Mouse (Mus musculus) midbrain, embryonic 14.5 days (tissue): ENCODE results near the gene Plin3. TPM values are rescaled to one million over a fixed set of nuclear protein-coding genes. Genes with fewer than 3 reads are reported as not detected.
A peak's percentile ranks its signal among the peaks of the same experiment; 100 is the strongest.

ENCODE experiments used
- ATAC-seq: fragments of 200-750 bp; cut with Nextera tagmentation; 2 replicates; pipeline ENCODE4 v1.8.0; 2017; ENCODE audit warnings: moderate number of reproducible peaks, moderate library complexity; ENCODE audit not compliant: low FRiP score, low TSS enrichment
- DNase-seq: peaks from one replicate; pipeline ENCODE4 v3.0.0-alpha.2; 2015
- H3K27ac ChIP-seq: fragments of 300-500 bp; sonication (generic); replicated peaks from 2 replicates; pipeline ENCODE4 v1.5.1; 2014; ENCODE audit warnings: mild to moderate bottlenecking, low read depth, low read length, moderate library complexity
- H3K27me3 ChIP-seq: fragments of 300-500 bp; sonication (generic); 2 replicates; pipeline ENCODE4 v1.6.1; 2014; ENCODE audit warnings: low read length, control low read depth, mixed read lengths; ENCODE audit not compliant: control insufficient read depth, insufficient read depth
- H3K36me3 ChIP-seq: fragments of 300-500 bp; sonication (generic); 2 replicates; pipeline ENCODE4 v1.6.1; 2014; ENCODE audit warnings: low read length, control low read depth; ENCODE audit not compliant: control insufficient read depth, insufficient read depth
- H3K4me1 ChIP-seq: fragments of 300-500 bp; sonication (generic); 2 replicates; pipeline ENCODE4 v1.6.1; 2014; ENCODE audit warnings: mild to moderate bottlenecking, antibody characterized with exemption, low read length, control low read depth; ENCODE audit not compliant: control insufficient read depth, insufficient read depth
- H3K4me2 ChIP-seq: fragments of 300-500 bp; sonication (generic); 2 replicates; pipeline ENCODE4 v1.6.1; 2014; ENCODE audit warnings: mild to moderate bottlenecking, low read length, moderate library complexity
- H3K4me3 ChIP-seq: fragments of 300-500 bp; sonication (generic); replicated peaks from 2 replicates; pipeline ENCODE4 v1.5.1; 2014; ENCODE audit warnings: low read depth, low read length
- H3K9ac ChIP-seq: fragments of 300-500 bp; sonication (generic); replicated peaks from 2 replicates; pipeline ENCODE4 v1.6.1; 2014; ENCODE audit warnings: mild to moderate bottlenecking, low read length, moderate library complexity
- H3K9me3 ChIP-seq: fragments of 300-500 bp; sonication (generic); 2 replicates; pipeline ENCODE4 v1.6.1; 2016; ENCODE audit warnings: low read length, control low read depth, mixed read lengths; ENCODE audit not compliant: control insufficient read depth
- WGBS: fragments of 180-500 bp; shearing (Covaris S2); extraction: QIAGEN DNeasy Blood & Tissue Kit; methylation state at CpG from one replicate; pipeline ENCODE4 v1.1.7; 2014; 5-methylcytosine and 5-hydroxymethylcytosine counted together
- polyA plus RNA-seq: library from polyadenylated mRNA; unstranded; fragments of >200 nt; fragmentation: Nextera tagmentation; extraction: Ambion mirVana; gene quantifications from 2 replicates; pipeline ENCODE4 v1.2.1, GENCODE M21; 2014

The Plin3 gene
- polyA plus RNA-seq, 1 experiment from 2014 or later = 11.6 TPM

DNA sequence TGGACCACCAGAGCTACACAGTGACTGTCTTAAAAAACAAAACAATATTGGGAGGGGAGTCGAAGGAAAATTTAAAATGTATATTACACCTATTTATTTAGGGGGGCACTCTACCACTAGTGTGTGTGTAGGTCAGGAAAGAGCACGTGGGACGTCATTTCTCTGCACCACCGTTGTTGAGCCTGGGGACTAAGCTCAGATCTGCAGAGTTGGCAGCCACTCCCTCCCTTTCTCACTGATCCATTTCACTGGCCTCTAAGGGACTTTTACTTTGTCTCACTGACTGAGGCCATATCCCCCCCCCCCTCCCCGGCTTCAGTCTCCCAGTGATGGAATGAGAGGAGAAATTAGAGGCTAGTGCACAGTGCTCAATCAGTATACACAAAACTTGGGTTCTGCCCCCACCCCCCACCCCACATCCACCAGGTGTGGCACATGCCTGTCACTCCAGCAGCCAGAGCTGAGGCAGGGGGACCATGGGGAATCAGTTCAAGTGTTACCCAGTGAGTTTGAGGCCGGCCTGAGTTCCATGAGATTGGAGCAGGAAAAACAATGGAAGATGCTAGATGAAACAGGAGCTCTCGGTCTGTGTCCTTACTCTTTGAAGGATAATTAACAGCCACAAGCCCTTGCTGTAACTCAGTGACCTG lies 722 bp downstream of the Plin3 start:
- 48% methylated on average over 7 of the region's 7 CpGs for WGBS
- no peak for DNase-seq

GRCm38 (mm10) chr17:56291171-56291511 lies 1.5 kb downstream of the Plin3 start:
- H3K36me3 ChIP-seq = no peaks in the 10 kb centered on the region
- H3K9me3 ChIP-seq = no peaks in the 10 kb centered on the region
- peak overlapping the region; percentile 23; the same call in 1 of the 2 replicates for H3K27ac ChIP-seq
- DNase-seq (peak; percentile 83), ATAC-seq (peak; percentile 74)
- H3K9ac ChIP-seq = no peak overlapping the region; the same call in 1 of the 2 replicates
- under 1% methylated on average over 16 of the region's 16 CpGs for WGBS
- H3K4me2 ChIP-seq = peak overlapping the region; percentile 33
- H3K4me1 ChIP-seq = peaks cover 22% of the 10 kb centered on the region
- H3K27me3 ChIP-seq = no peaks in the 10 kb centered on the region
- H3K4me3 ChIP-seq = no peak overlapping the region

More for the DNA sequence above, 722 bp downstream of the Plin3 start:
- Histone ChIP-seq H3K36me3 (no peaks in the 10 kb centered on the region), H3K4me2 (no peak overlapping the region), H3K27me3 (no peaks in the 10 kb centered on the region), H3K9me3 (no peaks in the 10 kb centered on the region), H3K4me1 (peaks cover 22% of the 10 kb centered on the region), H3K4me3 (no peak overlapping the region), H3K9ac (no peak overlapping the region; the same call in 1 of the 2 replicates), H3K27ac (no peak overlapping the region)
- ATAC-seq = no peak

- Histone ChIP-seq H3K9ac (no peak overlapping the region; the same call in 1 of the 2 replicates), H3K4me1 (peaks cover 22% of the 10 kb centered on the region), H3K27me3 (no peaks in the 10 kb centered on the region), H3K4me3 (peak overlapping the region; percentile 20), H3K4me2 (peak overlapping the region; percentile 33), H3K27ac (peak overlapping the region; percentile 62), H3K36me3 (no peaks in the 10 kb centered on the region), H3K9me3 (no peaks in the 10 kb centered on the region)
- DNase-seq (peak; percentile 72), ATAC-seq (peak; percentile 57; the same call in 1 of the 2 replicates)
- 5% methylated on average over 17 of the region's 17 CpGs for WGBS
Observed at GRCm38 (mm10) chr17:56290388-56291170, 2.1 kb downstream of the Plin3 start.

DNA sequence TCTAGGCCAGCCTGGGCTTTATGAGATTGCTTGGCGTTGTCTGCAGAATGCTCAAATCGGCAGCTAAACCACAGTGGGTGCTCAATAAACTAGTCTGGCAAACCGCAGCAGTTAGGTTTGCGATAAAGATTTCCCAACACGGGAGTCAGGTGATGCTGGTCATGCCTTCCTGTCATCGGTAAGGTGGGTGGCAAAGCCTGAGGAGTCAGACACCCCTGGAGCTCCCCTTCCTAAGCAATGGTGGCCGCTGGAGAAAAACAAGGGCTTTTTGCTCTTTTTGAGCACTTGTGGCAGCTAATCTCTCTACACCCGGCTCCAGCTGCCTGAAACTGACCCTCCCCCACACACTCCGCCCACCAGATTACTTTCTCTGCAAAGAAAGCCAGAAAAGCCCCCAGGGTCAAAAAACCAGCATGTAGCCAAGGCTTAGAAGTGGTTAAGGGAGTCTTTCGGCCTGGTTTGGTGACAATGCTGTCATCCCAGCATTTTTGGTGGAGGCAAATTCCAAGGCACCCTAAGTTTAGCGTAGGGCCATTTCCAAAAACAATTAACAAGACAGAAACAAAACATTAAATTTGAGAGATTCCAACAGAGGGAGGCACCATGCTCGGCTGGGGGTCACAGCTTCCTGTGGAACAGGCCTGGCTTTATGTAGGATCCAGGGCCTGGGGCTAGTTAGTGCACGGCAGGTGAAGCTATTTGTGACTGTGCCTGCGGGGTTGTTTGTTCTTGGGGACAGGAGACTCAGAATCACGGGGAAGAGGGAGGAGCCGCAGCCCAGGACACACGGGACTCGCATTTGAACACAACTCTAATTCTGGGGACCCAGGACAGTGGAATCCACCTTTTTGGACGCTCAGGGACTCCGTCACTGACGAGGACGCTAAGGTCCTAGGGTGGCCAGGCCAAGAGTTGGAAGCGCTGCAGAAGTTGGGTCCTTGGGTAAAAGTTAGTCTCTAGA lies 3.0 kb downstream of the Plin3 start:
- peaks cover 22% of the 10 kb centered on the region for H3K4me1 ChIP-seq
- H3K4me3 ChIP-seq = peak overlapping the region; percentile 20
- DNase-seq (peak; percentile 79), ATAC-seq (no peak)
- whole genome bisulfite sequencing = 3% methylated on average over 23 of the region's 23 CpGs
- H3K4me2 ChIP-seq = peak overlapping the region; percentile 33
- no peaks in the 10 kb centered on the region for H3K27me3 ChIP-seq
- H3K9me3 ChIP-seq = no peaks in the 10 kb centered on the region
- no peaks in the 10 kb centered on the region for H3K36me3 ChIP-seq
- H3K27ac ChIP-seq = peak overlapping the region; percentile 62
- no peak overlapping the region for H3K9ac ChIP-seq

DNA sequence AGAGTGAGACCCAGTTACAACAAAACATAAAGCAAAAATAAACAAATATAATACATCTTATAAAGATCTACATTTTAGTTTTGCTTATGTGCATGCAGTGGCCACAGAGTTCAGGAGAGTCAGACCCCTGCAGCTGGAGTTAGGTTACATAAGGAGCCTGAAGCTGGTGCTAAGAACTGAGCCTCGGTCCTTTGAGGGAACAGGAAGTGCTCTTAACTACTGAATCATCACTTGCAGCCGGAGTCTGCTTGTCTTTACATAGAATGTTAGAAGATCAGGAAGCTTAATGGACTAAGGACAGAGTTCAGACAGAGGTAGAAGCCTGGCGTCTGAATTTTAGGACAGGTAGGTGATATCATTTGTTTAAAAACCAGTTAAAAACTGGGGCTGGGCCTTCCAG lies 3.8 kb downstream of the Plin3 start:
- ATAC-seq = no peak
- H3K9me3 ChIP-seq = no peaks in the 10 kb centered on the region
- H3K36me3 ChIP-seq = no peaks in the 10 kb centered on the region
- no peak overlapping the region for H3K4me3 ChIP-seq
- peaks cover 22% of the 10 kb centered on the region for H3K4me1 ChIP-seq
- no peak for DNase-seq
- H3K4me2 ChIP-seq = peak overlapping the region; percentile 33
- no peaks in the 10 kb centered on the region for H3K27me3 ChIP-seq
- WGBS = 42% methylated on average over 3 of the region's 3 CpGs
- peak overlapping the region; percentile 62 for H3K27ac ChIP-seq
- H3K9ac ChIP-seq = no peak overlapping the region

DNA sequence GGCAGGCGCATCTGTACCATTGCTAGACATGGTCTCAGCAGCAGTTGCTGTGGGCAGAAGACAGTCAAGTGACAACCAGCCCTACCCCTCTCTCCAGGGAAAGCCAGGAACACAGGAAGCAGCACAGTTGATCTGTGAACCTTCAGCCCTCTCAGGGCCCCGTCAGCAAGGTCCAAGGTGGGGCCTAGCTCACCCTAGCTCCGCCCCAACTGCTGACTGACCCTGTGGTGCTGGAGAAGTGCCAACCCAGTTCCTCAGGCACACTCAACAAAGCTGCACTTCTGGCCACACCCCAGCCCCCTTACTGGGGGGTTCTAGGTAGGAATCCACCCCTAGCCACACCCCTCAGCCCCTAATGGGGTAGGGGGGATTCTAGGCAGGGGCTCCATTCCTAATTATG lies 4.8 kb downstream of the Plin3 start:
- no peak for DNase-seq
- no peak overlapping the region for H3K9ac ChIP-seq

DNA sequence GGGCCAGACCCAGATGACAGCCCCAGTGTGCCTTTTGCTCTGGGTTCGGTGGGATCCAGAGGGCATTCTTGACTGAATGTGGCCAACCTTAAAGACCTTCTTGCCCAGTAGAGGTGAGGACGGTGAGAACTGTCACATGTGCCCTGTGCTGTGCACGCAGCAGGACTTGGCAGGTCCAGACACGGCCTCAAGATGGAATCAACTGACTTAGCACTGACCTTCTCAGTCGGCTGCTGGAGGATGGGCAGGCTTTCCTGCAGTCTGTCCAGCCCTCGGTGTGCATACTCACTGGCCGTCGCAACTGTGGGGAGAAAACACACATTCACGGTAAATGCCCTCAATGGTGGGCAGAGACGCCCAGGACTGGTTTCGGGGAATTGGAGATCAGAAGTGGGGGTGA lies 6.7 kb downstream of the Plin3 start:
- no peak overlapping the region for H3K4me2 ChIP-seq
- H3K9ac ChIP-seq = no peak overlapping the region
- no peak for DNase-seq
- H3K27ac ChIP-seq = no peak overlapping the region
- no peaks in the 10 kb centered on the region for H3K9me3 ChIP-seq
- WGBS = 93% methylated on average over 11 of the region's 11 CpGs
- no peaks in the 10 kb centered on the region for H3K36me3 ChIP-seq
- H3K4me3 ChIP-seq = no peak overlapping the region
- H3K27me3 ChIP-seq = no peaks in the 10 kb centered on the region
- no peak for ATAC-seq
- H3K4me1 ChIP-seq = peaks cover 17% of the 10 kb centered on the region

More for the DNA sequence above, 4.8 kb downstream of the Plin3 start:
- WGBS = 72% methylated on average over 3 of the region's 3 CpGs
- Histone ChIP-seq H3K27me3 (no peaks in the 10 kb centered on the region), H3K9me3 (no peaks in the 10 kb centered on the region), H3K27ac (no peak overlapping the region), H3K36me3 (no peaks in the 10 kb centered on the region), H3K4me1 (peaks cover 22% of the 10 kb centered on the region), H3K4me3 (no peak overlapping the region), H3K4me2 (no peak overlapping the region)
- ATAC-seq = no peak

GRCm38 (mm10) chr17:56283316-56283715 lies 9.4 kb downstream of the Plin3 start:
- Histone ChIP-seq H3K27ac (no peak overlapping the region), H3K9ac (no peak overlapping the region), H3K36me3 (no peaks in the 10 kb centered on the region), H3K4me1 (no peaks in the 10 kb centered on the region), H3K27me3 (no peaks in the 10 kb centered on the region), H3K4me3 (no peak overlapping the region), H3K9me3 (no peaks in the 10 kb centered on the region), H3K4me2 (no peak overlapping the region)
- no peak for ATAC-seq
- DNase-seq = no peak
- 94% methylated on average over 8 of the region's 8 CpGs for WGBS
